Mouse (Mus musculus): ENCODE measurements around the gene Fgd2.

The Fgd2 gene

DNA sequence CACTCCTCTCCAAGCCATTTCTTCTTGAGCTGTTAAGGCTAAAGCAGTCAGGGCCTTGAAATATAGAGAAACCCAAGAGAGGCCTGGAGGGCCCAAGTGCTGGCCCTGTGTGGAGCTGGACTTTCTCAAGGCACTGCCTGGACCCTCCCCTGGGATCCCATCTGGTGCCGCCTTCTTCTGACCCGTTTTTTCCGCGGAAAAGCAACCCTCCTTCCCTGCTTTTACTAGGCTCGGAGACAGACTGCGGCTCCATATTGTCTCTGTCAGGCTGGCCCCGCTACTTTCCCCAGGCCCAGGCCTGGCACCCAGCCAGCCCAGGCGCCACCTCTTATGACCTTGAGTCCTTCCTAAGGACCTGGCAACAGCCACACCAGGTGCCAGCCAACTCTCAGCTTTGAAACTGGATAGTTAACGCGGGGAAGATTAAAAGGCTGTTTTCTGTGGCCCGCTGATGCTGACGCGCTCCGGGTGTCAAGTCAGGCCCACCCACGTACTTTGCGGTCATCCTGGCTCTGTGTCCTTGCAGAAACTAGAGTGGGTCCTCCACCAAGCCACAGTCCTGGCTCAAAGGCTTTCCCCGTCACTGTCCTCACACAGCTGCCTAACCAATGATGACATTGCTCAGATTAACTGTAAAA is 4.8 kb upstream of the Fgd2 start:
- in situ Hi-C loops (cut with MboI; ENCODE audit: low pct_unique_long_range_greater_than_20kb in 1 of 2, low sequenced_read_pairs in 2 of 2, unreplicated experiment in 1 of 2), result no loop called here

DNA sequence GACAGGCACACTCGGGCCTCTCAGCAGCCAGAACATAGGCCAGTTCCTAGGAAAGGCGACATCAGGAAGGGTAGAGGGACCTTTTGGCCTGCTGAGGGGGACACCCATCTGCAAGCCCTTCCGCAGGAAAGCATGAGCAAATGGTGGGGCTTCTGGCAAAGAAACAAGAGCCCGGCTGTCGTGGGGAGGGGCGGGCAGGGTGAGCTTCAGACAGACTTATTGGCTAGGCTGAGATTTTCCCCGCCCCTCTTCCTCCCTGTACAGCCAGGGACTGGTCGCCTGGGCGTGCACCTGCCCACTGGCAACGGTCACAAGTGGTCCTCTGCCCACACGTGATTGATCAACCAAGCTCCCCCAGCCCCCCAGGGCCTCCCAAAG is 4.2 kb upstream of the Fgd2 start:
- in situ Hi-C loops (cut with MboI; ENCODE audit: low pct_unique_long_range_greater_than_20kb in 1 of 2, low sequenced_read_pairs in 2 of 2, unreplicated experiment in 1 of 2), result no loop called here

DNA sequence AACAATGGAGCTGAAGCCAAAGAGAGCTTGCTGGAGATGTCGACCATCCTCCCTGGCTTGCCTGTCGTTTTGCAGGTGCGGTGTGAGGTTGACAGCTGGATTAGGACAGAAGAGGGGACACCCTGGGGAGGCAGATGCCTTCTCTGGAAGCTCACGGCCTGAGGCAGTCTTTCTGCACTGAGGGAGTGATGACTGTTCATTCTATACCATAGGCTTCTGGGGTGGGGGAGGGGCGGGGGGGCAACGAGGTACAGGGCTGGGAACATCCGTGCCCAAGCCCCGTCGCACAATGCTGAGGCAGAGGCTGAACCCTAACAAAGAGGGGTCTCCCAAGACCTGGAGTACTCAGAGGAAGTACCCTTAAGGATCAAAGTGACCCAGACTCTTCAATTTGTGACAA is 3.8 kb upstream of the Fgd2 start:
- in situ Hi-C loops (cut with MboI; ENCODE audit: low pct_unique_long_range_greater_than_20kb in 1 of 2, low sequenced_read_pairs in 2 of 2, unreplicated experiment in 1 of 2), result no loop called here

DNA sequence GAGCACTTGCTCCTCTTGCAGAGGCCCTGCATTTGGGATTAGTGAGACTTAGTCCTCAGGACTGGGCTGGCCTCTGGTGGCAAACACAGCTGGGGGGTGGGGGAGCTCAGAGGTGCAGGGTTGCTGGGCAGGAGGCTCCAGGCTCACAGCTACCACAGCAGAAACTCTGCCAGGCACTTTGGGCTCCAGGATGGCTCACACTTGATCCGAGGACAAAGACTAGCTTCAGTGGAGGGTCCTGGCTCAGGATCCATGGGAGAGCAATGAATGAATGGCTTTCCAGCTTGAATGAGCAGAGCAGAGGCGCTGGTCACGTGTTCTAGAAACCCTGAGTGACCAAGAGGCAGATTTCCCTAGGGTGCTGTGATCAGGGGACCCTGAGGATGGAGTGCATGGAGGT is 1.8 kb upstream of the Fgd2 start:
- in situ Hi-C loops (cut with MboI; ENCODE audit: low pct_unique_long_range_greater_than_20kb in 1 of 2, low sequenced_read_pairs in 2 of 2, unreplicated experiment in 1 of 2), result no loop called here

DNA sequence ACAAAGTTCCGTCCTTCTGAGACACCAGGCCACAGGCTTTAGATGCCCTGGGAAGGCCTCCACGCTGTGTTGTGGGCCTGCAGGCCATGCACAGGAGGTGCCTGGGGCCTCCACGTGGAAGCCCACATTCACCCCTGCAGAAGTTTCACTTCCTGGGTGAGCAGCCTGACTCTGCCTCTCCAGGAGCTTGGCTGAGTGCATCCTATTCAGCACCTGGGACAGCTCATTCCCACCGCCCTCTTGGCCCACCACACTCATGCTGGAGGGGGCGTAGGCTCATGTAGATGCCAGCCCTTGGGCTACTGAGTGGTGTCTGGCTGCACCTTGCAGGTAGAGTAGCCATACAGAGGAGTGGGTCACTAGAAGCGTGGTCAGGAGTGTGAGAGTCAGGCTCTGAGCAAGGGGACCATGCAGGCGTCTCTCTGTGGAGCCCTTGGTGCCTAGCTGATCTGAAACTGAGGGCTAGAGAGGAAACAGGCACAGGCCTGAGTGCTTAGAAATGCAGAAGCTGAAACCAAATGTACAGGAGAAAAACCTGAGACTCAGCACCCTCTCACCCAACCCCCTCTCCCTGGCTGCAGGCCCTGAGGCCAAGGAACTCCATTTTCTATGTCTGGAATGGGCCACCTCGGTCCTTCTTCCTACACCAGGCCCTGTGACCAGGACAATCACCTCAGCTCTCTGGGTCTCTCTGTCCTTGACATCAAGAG is 1.4 kb downstream of the Fgd2 start:
- in situ Hi-C loops (cut with MboI; ENCODE audit: low pct_unique_long_range_greater_than_20kb in 1 of 2, low sequenced_read_pairs in 2 of 2, unreplicated experiment in 1 of 2), result no loop called here

DNA sequence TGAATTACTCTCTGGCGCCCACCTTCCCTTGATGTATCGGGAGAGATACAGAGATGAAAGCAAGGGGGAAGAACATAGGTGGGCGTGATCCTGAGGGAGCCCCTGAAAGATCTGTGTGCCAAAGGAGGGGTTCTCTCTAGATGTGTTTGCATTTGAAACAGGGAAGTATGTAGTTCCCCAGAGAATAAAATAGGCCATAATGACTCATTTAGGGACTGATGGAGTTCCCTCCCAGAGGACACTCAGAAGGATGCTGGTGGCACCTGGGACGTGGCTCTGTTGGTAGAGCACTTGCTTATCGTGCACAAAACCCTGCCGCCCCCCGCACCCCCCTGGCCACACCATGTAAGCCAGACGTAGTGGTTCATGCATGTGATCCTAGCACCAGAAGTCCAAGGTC is 2.4 kb downstream of the Fgd2 start:
- in situ Hi-C loops (cut with MboI; ENCODE audit: low pct_unique_long_range_greater_than_20kb in 1 of 2, low sequenced_read_pairs in 2 of 2, unreplicated experiment in 1 of 2), result no loop called here

DNA sequence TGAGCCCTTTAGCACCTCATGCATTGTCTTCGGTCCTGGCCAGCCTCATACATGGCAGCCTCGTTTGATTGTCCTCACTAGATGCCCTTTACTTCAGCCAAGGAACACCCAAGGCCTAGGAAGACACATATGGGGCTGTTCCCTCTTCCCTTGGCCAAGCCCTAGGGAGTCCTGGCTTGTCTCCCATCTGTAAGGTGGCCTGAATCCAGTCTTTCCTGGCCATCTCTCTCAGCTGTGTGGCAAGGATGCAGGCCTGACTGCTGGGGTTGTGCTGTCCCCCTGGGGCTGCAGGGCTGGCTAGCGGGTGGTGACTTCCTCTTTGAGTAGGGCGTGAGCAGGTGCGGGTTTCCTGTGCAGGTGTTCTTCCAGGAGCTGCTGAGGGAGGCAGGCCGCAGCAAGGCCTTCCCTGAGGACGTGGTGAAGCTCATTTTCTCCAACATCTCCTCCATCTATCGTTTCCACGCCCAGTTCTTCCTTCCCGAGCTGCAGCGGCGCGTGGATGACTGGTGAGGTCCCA is 4.4 kb downstream of the Fgd2 start:
- in situ Hi-C loops (cut with MboI; ENCODE audit: low pct_unique_long_range_greater_than_20kb in 1 of 2, low sequenced_read_pairs in 2 of 2, unreplicated experiment in 1 of 2), result loop anchor here in 1 of 2 experiments (5.0 kb wide), 1 partner anchor 188 kb away; no protein-coding TSS in a partner anchor

DNA sequence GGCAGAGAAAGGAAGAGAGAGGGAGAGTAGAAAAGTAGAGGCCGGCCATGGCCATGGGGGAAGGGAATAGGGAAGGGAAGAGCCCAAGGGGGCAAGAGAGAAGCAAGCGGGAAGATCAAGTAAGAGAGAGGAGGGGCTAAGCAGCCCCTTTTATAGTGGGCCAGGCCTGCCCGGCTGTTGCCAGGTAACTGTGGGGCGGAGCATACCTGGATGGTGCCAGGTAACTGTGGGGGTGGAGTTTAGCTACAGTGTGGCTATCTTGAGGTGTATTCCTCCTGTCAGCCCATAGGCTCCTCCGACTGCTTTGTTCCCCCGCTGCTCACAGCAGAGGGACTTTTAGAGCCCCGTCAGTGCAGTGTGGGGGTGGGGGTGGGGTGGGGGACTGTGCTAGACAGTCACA is 8.0 kb downstream of the Fgd2 start:
- in situ Hi-C loops (cut with MboI; ENCODE audit: low pct_unique_long_range_greater_than_20kb in 1 of 2, low sequenced_read_pairs in 2 of 2, unreplicated experiment in 1 of 2), result loop anchor here in 1 of 2 experiments (5.0 kb wide), 1 partner anchor 191 kb away; no protein-coding TSS in a partner anchor

DNA sequence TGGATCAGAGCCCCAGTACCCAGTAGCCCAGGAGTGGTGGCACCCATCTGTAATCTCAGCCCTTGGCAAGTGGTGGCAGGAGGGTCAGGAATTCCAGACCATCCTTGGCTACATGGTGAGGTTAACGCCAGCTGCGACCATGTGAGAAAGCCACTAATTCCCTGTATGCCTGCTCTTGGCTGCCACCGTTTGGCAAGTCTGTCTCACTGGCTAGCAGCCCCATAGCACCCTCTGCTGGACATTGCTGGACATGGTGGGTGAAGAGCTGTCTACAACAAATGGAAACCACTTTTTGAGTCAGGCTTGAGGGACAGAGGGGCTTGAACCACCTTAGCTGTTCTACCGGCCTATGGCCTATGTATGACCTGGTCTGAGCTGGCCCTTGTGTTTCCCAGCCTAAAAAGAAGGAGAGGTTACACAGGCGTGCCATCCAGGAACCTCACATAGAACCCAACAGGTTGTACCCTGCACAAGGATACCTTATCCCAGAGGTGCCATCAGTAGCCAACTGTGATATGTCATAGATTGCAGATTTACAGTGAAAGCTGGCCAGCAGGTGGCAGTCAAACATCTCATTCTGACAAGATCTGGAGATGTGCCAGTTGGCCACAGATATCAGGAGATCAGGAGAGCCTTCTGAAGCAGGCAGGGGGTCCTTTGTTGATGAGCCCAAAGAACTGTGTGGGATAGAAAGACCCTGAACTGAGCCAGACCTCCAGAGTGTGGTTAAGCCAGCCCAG is 10.4 kb downstream of the Fgd2 start:
- in situ Hi-C loops (cut with MboI; ENCODE audit: low pct_unique_long_range_greater_than_20kb in 1 of 2, low sequenced_read_pairs in 2 of 2, unreplicated experiment in 1 of 2), result loop anchor here in 1 of 2 experiments (5.0 kb wide), 1 partner anchor 141 kb away; no protein-coding TSS in a partner anchor

DNA sequence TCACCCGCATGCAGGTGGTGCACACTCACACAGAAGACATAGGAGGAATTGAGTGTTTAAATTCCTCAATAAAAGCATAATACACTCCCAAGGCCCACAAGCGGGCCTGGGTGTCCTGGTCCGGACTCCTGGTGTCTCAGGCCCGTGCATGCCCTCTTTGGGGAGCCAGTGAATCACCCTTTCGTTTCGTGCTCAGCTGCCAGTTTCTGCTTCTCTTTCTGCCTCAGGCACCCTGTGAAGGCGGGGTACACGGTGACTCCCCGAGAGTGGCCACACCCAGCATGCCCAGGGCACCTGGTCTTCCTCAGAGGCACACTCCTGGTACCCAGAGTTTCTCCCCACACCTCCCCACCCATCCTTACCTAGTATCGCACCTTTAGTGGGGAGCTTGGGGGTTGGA is 15.2 kb downstream of the Fgd2 start:
- in situ Hi-C loops (cut with MboI; ENCODE audit: low pct_unique_long_range_greater_than_20kb in 1 of 2, low sequenced_read_pairs in 2 of 2, unreplicated experiment in 1 of 2), result no loop called here

DNA sequence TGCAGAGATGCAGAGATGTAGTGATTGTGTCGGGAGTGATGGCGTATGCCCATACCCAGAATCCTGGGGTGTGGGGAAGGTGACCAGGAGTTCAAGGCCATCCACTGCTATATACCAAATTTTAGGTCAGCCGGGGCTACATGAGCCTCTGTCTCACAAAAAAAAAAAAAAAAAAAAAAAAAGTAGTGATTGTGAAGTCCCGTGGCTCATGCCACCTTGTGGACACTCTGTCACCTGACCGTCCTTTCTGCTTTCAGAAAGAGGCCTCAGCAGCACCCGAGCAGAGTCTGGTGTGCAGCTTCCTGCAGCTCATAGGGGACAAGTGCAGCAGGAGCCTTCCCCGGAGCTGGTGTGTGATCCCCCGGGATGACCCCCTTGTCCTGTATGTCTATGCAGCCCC is 17.3 kb downstream of the Fgd2 start:
- in situ Hi-C loops (cut with MboI; ENCODE audit: low pct_unique_long_range_greater_than_20kb in 1 of 2, low sequenced_read_pairs in 2 of 2, unreplicated experiment in 1 of 2), result no loop called here

DNA sequence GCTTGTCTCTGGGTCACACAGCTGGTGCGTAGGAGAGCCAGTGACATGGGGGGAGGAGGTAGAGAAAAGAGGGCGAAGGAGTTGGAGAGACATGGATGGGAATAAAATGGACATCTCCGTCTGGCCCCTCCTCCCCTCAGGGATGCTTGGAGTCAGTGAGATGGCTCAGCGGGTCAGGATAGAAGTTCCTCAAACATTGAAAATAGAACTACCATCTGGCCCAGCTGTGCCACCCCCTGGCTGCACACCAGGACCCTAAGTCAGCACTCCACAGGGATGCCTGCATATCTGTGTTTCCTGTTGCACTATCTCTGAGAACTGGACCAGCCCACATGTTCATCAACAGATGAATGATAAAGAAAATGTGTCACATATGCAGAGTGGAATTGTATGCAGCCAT is 19.5 kb downstream of the Fgd2 start:
- in situ Hi-C loops (cut with MboI; ENCODE audit: low pct_unique_long_range_greater_than_20kb in 1 of 2, low sequenced_read_pairs in 2 of 2, unreplicated experiment in 1 of 2), result no loop called here

DNA sequence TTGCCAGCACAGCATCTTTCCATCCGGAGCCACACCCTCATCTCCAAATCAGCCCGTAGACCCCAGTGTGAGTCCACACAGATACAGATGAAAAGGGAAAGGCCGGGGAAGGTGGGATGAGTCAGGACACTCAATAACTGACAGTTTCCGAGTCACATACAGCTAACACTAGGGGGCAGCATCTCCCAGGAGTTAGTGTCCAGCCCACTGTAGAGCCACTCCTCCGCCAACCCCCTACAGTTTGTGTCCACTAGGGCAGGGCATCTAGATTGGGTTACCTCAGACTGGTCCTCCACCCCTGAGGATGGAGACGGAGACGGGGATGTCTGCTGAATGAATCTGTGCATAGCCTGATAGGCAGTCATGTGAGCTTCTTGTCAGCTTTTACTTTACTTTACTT is 20.8 kb downstream of the Fgd2 start:
- in situ Hi-C loops (cut with MboI; ENCODE audit: low pct_unique_long_range_greater_than_20kb in 1 of 2, low sequenced_read_pairs in 2 of 2, unreplicated experiment in 1 of 2), result no loop called here

DNA sequence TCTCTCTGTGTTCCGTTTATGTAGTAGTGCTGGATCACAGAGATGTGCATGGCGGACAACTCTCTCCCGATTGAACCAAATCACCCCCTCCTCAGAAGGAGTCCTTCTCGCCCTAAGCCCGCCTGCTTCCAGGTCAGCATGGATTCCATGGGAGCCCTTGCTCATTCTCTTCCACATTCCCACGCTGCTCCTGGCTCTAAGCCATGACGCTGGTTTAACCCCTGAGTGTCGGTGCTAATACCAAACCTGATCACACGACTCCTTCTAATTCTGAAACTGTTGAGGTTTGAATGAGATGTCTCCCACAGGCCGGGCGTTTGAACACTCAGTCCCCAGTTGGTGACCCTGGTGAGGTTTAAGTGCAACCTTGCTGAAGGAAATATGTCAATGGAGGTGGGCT is 21.7 kb downstream of the Fgd2 start:
- in situ Hi-C loops (cut with MboI; ENCODE audit: low pct_unique_long_range_greater_than_20kb in 1 of 2, low sequenced_read_pairs in 2 of 2, unreplicated experiment in 1 of 2), result no loop called here

DNA sequence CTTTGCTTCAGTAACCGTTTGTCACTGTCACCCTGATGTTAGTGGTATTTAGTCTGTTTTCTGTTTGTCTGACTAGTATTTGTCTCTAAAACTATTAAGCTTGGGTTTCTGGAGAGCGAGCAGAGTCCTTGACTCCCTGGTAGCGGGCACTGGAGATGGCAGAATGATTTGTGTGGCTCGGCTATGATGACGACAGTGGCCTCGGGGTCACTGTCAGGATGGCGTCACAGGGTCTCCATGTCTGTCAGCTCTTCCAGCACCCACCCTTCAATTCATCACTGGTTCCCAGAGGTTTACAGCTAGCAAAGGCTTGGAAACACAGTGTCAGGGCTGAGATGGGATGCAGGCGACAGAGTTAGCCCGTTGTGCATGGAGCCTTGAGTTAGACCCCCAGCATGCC is 23.2 kb downstream of the Fgd2 start:
- in situ Hi-C loops (cut with MboI; ENCODE audit: low pct_unique_long_range_greater_than_20kb in 1 of 2, low sequenced_read_pairs in 2 of 2, unreplicated experiment in 1 of 2), result no loop called here

DNA sequence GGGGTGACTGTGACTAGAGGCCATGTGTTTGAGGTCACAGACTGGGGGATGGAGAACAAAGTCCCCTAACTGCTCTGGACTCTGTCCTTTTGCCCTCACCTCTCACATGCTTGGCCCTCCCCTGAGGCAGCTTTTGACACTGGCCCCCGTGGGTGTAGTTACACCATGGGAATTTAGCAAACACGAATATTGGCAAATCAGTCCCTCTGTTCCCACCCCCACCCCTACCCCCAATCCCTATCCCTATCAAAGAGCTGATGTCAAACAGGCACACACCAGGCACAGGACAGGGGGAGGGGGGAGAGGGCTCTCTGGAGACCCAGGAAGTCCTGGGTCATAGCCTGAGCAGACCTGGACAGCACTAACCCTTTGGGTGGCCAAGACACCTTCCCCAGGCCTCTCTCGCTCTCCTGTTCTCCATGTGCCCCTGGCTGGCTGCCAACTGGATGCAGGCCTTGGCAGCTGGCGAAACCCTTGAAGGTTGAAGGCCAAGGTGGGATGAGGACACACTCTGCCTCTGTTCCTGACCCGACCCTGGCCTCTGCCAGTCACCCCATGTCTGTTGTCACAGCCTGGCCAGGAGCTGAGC is 24.2 kb downstream of the Fgd2 start:
- in situ Hi-C loops (cut with MboI; ENCODE audit: low pct_unique_long_range_greater_than_20kb in 1 of 2, low sequenced_read_pairs in 2 of 2, unreplicated experiment in 1 of 2), result no loop called here

DNA sequence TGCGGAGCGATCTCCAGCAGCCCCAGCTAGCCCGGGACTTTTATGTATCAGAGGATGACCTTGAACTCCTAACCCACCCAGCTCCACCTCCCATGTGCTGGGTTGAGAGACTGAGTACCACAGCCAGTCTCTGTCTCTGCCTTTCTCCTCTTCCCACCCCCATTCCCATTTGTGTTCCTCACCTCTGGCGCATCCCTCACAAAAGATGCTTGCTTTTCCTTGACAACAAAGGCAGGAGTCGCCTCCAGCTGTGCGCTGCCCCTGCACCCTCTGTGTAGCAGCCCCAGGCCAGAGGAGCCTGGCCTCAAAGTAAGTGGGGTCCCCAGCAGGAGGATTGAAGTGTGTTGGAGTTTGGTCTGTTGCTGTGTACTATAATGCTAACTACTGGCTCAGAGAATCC is 25.0 kb downstream of the Fgd2 start:
- in situ Hi-C loops (cut with MboI; ENCODE audit: low pct_unique_long_range_greater_than_20kb in 1 of 2, low sequenced_read_pairs in 2 of 2, unreplicated experiment in 1 of 2), result no loop called here

DNA sequence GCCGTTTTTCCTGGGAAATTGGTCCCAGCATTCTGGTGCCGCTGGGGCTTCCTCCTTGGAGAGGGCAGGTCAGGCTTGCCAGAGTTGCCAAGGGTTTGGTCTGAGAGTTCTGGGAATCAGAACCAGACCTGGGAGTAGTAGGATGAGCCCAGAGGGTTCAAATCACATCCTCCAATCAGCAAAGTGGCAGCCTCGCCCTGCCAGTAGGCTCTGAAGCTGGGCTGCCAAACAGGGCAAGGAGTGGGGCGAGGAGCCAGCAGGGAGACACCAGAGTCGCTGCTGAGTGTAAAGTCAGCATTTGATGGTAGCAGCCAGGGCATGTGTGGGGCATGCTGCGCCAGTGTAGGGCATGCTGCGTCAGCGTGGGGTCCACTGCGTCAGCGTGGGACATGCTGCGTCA is 28.3 kb downstream of the Fgd2 start:
- in situ Hi-C loops (cut with MboI; ENCODE audit: low pct_unique_long_range_greater_than_20kb in 1 of 2, low sequenced_read_pairs in 2 of 2, unreplicated experiment in 1 of 2), result no loop called here

DNA sequence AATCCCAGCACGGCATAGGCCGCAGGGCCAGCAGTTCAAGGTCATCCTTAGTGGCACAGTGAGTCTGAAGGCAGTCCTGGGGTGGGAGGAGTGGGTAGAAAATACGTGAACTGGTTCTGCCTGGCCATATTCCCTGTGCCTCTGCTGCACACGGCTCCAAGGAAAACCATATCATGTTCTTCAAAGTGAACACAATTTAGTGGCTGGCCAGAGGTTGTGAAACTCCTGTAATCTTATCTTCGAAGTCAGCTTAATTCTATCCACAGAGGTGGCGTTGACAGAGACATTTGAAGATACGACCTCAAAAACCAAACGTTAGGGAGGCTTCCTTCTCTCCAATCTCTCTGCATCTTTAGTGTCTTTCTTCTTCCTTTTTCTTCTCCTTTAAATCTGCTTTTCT is 30.6 kb downstream of the Fgd2 start:
- in situ Hi-C loops (cut with MboI; ENCODE audit: low pct_unique_long_range_greater_than_20kb in 1 of 2, low sequenced_read_pairs in 2 of 2, unreplicated experiment in 1 of 2), result loop anchor here in 1 of 2 experiments (5.0 kb wide), 1 partner anchor 121 kb away; no protein-coding TSS in a partner anchor
